In genomic region chr15:82379871-82380713, GRCm38 (mm10) we compare ENCODE assay signal across 8 mouse cellular contexts. TPM values are rescaled to one million over a fixed set of nuclear protein-coding genes. Genes with fewer than 3 reads are reported as not detected.
DNase-seq lines count a peak whose midpoint lies in the region; ATAC-seq and TF ChIP-seq lines count a peak whose summit lies in the region.

Gene Cyp2d22, minus strand, starts transcription at chr15:82380260.

- no peaks in the 10 kb centered on the region for H3K36me3 ChIP-seq in intestine, embryonic 16.5 days (ENCODE audit: control insufficient read depth, insufficient read depth, low read length)
- H3K36me3 ChIP-seq in midbrain, postnatal 0 days (ENCODE audit: insufficient read depth, low read length) = no peaks in the 10 kb centered on the region

- peak; percentile 16 to 19 for DNase-seq in right cerebral cortex, adult 2 months (ENCODE audit: low spot score in 2 of 2)
- DNase-seq in right cerebral cortex, postnatal 4 days = no peak
- DNase-seq in cerebellum, postnatal 36 days = peak; percentile 41 to 47
- peak; percentile 59 for DNase-seq in liver
- DNase-seq in midbrain, postnatal 0 days (ENCODE audit: low spot score) = peak; percentile 42
- DNase-seq in thymus, adult 18-20 months = peak; percentile 35 to 41

- H3K4me1 ChIP-seq in intestine, embryonic 16.5 days (ENCODE audit: control insufficient read depth, insufficient read depth, low read length) = peaks cover 27% of the 10 kb centered on the region
- H3K4me1 ChIP-seq in midbrain, postnatal 0 days (ENCODE audit: insufficient read depth, low read length) = no peaks in the 10 kb centered on the region

- peak within 1 kb of the TSS; percentile 60 for H3K4me2 ChIP-seq in intestine, embryonic 16.5 days (ENCODE audit: low read depth, low read length)
- peak within 1 kb of the TSS; percentile 52 for H3K4me2 ChIP-seq in midbrain, postnatal 0 days (ENCODE audit: low read depth, low read length, poor library complexity, severe bottlenecking)

- no peak for TF ChIP-seq CTCF in midbrain, postnatal 0 days (IDR thresholded peaks at IDR 0.05)

- 3% methylated on average over 18 of the region's 24 CpGs for WGBS in intestine, embryonic 16.5 days
- 4% methylated on average over 16 of the region's 24 CpGs for WGBS in midbrain, postnatal 0 days

- peak within 1 kb of the TSS; percentile 70 for H3K9ac ChIP-seq in intestine, embryonic 16.5 days (ENCODE audit: low read depth, low read length)
- H3K9ac ChIP-seq in midbrain, postnatal 0 days (replicated peaks; ENCODE audit: low read length, poor library complexity, severe bottlenecking) = 0 out of 2 replicates have a peak within 1 kb of the TSS, but pooled peaks have one; percentile 36

- H3K27me3 ChIP-seq in intestine, embryonic 16.5 days (replicated peaks; ENCODE audit: control insufficient read depth, insufficient read depth, low read length) = no peaks in the 10 kb centered on the region; the same call in 1 of the 2 replicates
- H3K27me3 ChIP-seq in midbrain, postnatal 0 days (ENCODE audit: insufficient read depth, low read length) = no peaks in the 10 kb centered on the region

- peak; percentile 80 for ATAC-seq in granulocyte monocyte progenitor cell, adult 5-6 weeks (replicated peaks; ENCODE audit: poor library complexity, severe bottlenecking)
- peak; percentile 83 for ATAC-seq in intestine, embryonic 16.5 days
- peak; percentile 20; the same call in 1 of the 2 replicates for ATAC-seq in midbrain, postnatal 0 days (ENCODE audit: low FRiP score)

- no peaks in the 10 kb centered on the region for H3K9me3 ChIP-seq in intestine, embryonic 16.5 days (ENCODE audit: control insufficient read depth, low read length)
- H3K9me3 ChIP-seq in midbrain, postnatal 0 days (ENCODE audit: low read length) = no peaks in the 10 kb centered on the region

- peak within 1 kb of the TSS; percentile 83 for H3K27ac ChIP-seq in intestine, embryonic 16.5 days (ENCODE audit: low read length)
- no peak within 1 kb of the TSS for H3K27ac ChIP-seq in midbrain, postnatal 0 days (ENCODE audit: low read depth, low read length)

- peak within 1 kb of the TSS; percentile 62 for H3K4me3 ChIP-seq in intestine, embryonic 16.5 days (ENCODE audit: low read length)
- H3K4me3 ChIP-seq in midbrain, postnatal 0 days (ENCODE audit: low read depth, low read length) = peak within 1 kb of the TSS; percentile 29

RNA-seq across cellular contexts. Expression of gene Cyp2d22, which starts in this region (rescaled TPM):
- 0.54 TPM in 1 of 2 replicates, not detected in the other for total RNA-seq in granulocyte monocyte progenitor cell, adult 5-6 weeks (2014; fragmentation: Nextera tagmentation)
- total RNA-seq in granulocyte monocyte progenitor cell, adult 5-6 weeks (2017) = not detected in 2 replicates
- 14.1 and 14.9 TPM in 2 replicates for polyA plus RNA-seq in intestine, embryonic 16.5 days (2015; fragmentation: Nextera tagmentation; extraction: Ambion mirVana)
- total RNA-seq in midbrain, postnatal 0 days (2014; rRNA removed) = 1.6 and 2.4 TPM in 2 replicates
- 1.7 and 2.2 TPM in 2 replicates for polyA plus RNA-seq in midbrain, postnatal 0 days (2015; fragmentation: Nextera tagmentation; extraction: Ambion mirVana)

Comparison
In these comparisons a context has a peak if more than half of its experiments do, and no peak if none do; other contexts are left out.
1. Peak in ATAC-seq in granulocyte monocyte progenitor cell, adult 5-6 weeks; RNA of the gene not detected or under 1 TPM.
2. ATAC-seq: peak in every context shown above with its lines; median percentile 83 in intestine, embryonic 16.5 days; 80 in granulocyte monocyte progenitor cell, adult 5-6 weeks; 20 in midbrain, postnatal 0 days.